Mouse (Mus musculus) neutrophil, adult 5-6 weeks (primary cell): ENCODE measurements around the gene Trex2. TPM values are rescaled to one million over a fixed set of nuclear protein-coding genes. Genes with fewer than 3 reads are reported as not detected.

ENCODE experiments used
- ATAC-seq: fragments of 151-379, 151-347 bp; 2 replicates; pipeline ENCODE4 v1.8.0; 2017; ENCODE audit warnings: mild to moderate bottlenecking, moderate TSS enrichment; ENCODE audit not compliant: insufficient number of reproducible peaks, poor library complexity, low FRiP score, severe bottlenecking; ENCODE audit errors: extremely low read depth
- total RNA-seq: library from RNA; stranded (forward); fragments of 200-1000 nt; gene quantifications from 2 replicates; pipeline ENCODE4 v1.2.3, GENCODE M21; 2017

Trex2 gene
- not detected in 2 replicates for total RNA-seq

DNA sequence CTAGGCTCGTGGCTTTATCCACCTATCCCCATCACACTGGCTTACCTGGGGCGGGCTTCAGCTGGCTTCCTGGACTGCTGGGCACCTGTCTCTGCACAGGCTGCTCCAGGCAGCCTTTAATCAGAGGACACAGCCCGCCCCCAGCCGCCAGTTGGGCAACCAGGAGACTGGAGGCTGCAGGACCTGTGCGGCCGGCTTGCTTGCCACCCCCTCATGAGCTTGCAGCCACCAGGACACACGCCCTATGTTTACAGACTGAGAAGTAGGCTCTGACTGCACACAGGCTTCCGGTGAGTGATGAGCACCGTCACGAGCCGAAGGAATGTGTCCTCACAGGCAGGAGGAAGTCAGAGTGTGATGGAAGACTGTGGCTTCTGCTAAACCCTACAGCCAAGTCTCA lies at the start of gene Trex2:
Gene Trex2 (minus strand): TSS at position 93 of the 400 bp plus-strand sequence.
- no peak for ATAC-seq

DNA sequence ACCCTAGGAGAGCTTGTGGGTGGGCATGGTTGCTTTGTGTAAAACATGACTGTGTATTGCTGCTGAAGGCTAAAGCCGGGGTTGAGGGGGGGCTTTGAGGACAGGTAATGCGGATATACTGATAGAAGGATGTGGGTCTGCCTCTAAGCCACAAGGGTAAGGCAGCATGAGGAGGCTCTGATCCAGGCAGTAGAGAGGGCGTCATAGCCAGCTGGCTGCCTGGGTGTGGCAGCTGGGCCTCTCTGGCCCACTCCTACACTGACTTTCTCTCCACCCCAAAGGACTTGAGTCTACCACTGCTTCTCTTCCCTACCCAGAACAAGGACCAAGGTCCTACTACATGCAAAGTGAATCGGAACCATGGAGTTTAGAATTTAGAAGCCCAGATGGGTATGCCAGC lies 49.7 kb upstream of the Trex2 start:
- no peak for ATAC-seq

DNA sequence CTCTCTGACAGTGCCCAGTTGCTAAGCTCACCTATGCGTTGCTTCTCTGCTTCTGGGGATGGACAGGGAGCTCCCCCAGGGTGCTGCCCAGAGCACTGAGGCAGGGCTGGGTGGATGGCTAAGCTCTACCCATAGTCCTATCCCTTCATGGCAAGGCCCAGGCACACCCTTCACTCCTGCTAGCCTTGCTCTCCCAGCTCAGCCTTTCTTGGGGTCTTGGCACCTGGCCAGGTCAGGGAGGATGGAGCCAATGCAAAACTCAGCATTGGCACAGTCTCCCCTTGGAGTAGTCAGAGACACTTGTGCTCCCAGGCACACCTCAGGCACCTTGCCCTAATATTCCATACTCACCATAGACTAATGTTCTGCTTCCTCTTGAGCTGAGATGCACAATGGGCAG lies 48.9 kb upstream of the Trex2 start:
- no peak for ATAC-seq

DNA sequence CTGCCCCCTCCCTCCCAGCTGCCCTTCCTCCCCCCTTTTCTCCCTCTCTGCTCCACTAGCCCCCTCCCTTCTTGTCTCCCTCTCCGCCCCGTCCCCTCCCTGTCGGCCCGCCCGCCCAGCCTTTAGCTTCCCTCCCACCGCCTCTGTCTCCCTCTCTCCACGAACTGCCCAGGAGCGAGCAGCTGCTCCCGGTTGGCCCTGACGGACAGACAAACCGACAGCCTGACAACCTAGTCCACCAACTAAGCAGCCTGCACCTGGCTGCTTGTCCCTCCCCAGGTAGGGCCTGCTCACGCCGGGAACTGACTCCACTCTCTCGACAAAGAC lies 48.3 kb upstream of the Trex2 start, which contains the start of gene Bgn:
Gene Bgn (plus strand): TSS at position 119 of the 327 bp plus-strand sequence.
- no peak for ATAC-seq

DNA sequence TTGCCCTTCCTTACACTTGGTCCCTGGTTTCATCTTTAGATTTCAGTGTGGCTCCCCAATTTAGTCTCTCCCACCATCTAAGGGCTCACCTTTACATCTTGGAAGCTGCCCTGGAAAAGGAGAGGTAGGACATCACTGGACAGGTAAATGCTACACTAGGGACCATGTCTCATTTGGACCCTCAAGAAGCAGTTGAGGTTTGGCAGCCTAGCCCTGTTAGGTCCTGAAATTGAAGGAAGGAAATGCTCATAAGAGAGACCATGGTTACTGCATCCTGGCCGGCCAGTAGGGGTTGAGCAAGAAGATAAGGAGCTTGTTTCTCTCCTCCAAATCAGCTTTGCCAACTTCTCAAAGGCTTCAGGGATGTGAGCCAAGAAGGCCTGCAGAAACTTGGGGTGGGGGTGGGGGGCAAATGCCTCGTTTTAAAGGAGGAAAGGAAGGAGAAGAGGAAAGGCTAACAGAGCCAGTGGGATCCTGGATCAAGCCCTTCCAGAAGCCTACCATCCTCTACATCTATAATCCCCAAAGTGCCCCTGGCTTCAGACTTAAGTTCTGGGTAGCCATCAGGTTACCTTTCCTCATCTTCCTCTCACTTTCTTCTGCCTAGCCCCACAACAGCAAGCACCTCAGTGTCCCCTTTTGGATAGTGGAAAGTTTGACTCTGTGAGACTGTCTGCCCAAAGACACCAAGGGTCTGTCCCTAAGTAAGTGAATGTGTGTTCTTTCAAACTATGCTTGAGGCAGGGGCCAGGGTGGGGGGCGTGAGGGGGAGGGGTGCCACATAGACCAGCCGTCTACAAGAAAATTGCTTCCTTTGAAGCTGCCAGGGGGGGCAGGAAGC lies 47.7 kb upstream of the Trex2 start:
- ATAC-seq, result no peak

DNA sequence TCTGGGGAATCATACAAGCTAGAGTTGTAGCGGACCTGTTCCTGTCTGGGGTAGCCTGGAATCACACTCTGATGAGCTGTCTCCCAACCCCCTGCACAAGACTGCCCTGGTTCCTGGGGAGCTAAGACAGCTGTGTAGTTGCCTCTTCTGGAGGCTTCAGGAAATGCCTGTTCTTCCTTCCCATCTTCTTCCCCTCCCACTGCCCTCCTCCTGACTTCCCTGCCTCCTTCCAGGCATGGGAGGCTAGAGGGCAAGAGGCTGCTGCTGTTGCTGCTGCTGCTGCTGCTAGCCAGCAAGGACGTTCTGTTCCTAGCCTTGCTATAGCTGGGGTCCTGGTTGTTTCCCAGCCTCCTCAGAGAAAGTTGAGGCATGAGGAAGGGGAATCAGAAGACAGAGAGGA lies 45.2 kb upstream of the Trex2 start:
- ATAC-seq, result no peak

DNA sequence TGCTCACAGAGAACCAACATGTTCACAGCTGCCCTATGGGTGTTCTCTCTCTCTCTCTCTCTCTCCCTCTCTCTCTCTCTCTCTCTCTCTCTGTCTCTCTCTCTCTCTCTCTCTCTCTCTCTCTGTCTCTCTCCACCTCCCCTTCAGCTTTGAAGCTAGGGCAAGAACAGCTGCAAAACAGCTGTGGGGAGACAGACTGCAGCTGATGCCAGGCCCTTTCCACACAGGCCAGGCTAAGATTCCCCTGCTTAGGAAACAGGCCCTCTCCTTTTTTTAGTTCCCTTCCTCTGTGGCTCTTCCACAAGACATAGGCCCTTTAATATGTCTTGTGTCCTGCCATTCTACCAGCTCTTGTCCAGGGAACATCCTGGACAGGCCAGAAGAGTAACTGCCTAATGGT lies 44.5 kb upstream of the Trex2 start:
- ATAC-seq, result no peak

DNA sequence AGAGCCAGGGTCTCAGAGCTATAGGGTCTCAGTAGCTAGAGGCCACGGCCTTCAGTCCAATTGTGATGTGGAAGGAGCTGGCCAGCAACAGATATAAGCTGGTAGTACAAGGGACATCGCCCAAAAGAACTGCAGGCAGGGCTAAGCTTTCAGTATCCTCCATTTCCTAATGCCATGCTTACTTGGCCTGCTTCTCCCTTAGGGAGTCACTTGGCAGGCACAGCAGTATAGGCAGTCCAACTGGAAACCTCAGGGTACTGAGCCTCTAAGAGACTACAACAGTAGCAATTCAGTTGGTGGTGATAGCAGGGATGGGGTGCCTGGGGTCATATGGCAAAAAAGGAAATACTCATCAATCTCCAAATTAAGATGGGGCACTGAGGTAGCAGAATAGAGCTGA lies 42.4 kb upstream of the Trex2 start:
- ATAC-seq, result no peak

DNA sequence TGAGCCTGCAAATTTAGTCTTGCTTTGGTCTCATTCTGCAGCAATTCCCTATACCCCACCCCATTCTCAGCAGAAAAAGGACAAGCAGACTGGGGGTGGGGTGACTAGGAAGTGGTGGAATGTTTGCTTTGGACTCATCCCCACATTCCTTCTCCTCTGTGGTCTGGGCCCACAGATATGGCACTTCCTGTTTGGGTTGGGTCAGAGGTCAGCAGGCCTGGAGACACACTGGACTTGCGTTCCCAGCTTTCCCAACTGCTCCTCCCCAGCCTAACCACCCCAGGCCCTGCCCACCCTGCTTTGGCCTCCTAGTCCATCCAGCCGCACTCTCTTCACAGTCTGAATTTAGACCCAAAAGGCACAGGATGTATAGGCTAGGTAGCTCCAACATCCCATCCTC lies 41.5 kb upstream of the Trex2 start:
- no peak for ATAC-seq

DNA sequence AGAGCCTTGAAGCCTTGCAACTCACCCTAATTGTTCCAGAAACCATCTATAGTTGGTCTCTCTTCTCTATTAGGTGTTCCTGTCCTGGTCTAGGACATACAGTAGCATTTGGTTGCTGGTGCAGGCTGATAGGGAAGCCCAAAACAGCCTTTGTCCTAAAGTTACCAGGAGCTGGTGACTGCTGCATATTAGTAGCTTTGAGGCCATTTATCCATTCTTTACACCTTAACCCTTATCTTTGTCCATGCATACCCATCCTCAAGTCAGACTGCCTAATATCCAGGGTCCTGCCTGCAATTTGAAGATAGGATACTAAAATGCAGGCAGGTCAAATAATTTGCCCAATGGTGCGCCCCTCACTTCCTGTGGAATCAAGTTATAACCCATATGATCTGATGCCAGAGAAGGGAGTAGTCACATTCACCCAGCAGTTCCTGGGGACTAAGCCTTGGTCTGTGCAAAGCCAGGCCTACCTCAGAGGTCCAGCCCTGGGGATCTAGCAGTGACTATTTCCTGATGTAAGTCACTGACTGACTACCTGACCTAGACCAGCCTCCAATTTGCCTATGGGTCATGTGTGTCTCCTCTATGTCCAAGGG lies 40.6 kb upstream of the Trex2 start:
- no peak for ATAC-seq

DNA sequence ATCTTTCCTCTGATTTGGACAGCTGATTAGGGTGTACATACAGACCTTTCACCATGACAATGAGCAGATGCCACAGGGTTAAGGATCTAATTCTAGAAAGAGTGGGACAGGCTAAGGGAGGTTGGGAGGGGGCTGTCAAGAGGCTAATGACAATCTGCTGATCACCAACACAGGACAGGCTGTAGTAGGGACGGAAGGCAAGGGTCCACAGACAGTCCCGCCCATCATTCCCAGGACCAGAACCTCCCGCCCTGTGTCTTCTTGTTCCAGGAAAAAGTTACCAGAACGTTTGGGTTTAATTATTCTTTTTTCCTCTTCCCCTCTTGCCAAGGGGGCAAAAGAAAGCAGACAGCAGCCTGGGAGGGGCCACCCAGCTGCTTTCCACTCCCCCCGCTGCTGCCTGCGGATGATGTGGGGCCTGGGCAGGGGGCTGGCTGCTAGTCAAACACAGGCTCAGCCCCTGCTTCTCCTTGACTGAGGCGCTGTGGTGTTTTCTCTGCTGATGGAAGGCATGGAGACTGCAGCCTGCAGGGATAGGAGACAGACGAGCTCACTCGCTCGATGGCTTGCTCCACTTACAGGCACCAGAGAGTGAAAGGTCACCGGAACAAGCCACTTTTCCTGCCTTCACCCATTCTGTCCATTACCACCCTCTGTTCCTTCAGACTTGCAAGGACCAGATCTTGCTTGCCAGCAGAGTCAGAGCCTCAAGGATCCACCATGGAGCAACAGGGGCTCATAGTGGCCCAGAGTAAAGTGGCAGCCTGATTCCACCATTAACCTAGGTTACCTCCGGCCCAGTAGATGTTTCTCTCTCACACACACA lies 39.4 kb upstream of the Trex2 start:
- no peak for ATAC-seq

DNA sequence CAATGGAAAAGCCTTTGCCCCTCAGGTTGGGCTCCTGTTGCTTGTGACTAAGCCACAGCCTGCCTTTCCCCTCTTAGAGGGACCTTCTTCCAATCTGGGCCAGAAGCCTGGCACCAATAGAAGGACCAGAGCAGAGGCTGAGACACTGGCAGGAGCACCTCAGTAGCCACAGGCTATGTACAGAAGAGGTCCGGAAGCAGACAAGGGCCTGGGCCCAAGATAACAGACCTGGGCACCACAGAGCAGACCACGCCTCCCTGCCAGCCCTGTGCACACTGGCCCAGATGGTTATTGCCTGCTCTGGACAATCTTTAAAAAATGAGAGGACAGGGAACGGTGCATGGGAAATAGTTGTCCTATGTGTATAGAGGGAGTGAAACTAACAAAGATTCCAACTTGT lies 36.6 kb upstream of the Trex2 start:
- no peak for ATAC-seq

DNA sequence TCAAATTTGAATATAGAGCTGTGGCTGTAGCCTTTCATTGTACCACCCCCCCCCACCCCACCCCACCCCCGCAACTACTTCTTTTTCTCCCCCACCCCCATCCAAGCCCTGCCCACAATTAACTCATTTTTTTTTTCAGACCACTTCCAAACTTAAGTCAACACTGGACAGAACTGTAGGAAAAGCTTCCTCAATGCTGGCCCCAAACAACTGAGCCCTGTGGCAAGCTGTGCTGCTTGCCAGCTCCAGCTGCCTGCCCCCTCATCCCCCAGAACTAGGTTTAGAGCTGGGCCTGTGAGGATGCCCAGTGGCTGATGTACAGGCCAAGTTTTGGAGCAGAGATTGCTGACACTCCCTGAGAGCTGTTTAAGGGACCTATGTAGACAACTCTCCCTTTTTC lies 33.6 kb upstream of the Trex2 start:
- ATAC-seq, result no peak

DNA sequence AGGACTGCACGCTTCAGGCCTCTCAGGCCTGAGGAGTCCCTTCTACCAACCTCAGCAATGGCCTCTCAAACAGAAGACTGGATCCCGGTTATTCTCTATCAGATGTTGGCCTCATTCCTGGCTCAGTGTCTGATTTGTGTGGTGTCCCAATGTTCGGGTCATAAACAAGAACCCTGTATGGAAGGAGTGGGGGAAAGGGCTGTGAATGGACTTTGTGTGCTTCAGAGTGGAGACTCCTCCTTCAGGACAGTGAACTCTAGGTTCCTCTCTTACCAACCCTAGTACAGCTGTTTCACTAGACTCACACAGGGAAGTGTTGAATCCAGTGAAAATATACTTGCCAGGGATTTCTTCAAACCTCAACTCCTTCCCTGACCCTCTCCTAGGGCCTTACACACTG lies 33.2 kb upstream of the Trex2 start:
- ATAC-seq, result no peak

DNA sequence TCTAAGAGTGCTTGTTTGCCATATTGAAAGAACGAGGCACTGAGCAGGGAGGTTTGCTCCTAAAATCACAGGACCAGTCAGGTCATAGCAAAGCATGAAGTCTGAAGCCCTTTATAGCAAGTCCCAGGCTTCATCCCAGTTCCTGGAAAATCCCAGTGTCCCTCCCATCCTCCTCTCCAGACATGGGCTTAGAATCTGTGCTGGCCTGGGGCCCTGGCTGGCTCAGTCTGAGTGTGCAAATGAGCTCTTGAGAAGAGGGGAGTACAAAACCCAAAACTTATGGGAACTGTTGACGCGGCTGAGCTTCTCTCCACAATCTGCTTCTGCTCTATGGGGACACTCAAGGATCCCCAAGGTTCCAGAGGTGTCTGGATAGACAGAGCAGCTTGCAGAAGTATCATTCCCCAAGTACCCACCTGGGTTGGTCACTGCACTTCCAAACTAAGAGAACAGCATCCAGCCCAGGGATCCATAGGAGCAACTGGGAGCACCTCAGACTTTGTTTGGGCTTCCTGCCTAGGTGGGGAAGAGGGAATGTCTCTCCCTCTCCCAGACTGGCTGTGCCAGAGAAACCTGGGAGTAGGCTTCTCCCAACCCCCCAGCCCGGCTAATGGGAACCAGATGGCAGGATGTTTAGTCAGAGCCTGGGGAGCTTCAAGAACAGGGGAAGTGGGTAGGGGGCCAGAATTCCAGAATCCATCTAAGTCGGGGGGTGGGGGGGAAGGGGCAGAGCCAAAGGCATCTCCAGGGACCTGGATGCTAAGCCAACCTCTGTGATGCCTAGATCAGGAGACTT lies 32.5 kb upstream of the Trex2 start:
- ATAC-seq, result no peak

DNA sequence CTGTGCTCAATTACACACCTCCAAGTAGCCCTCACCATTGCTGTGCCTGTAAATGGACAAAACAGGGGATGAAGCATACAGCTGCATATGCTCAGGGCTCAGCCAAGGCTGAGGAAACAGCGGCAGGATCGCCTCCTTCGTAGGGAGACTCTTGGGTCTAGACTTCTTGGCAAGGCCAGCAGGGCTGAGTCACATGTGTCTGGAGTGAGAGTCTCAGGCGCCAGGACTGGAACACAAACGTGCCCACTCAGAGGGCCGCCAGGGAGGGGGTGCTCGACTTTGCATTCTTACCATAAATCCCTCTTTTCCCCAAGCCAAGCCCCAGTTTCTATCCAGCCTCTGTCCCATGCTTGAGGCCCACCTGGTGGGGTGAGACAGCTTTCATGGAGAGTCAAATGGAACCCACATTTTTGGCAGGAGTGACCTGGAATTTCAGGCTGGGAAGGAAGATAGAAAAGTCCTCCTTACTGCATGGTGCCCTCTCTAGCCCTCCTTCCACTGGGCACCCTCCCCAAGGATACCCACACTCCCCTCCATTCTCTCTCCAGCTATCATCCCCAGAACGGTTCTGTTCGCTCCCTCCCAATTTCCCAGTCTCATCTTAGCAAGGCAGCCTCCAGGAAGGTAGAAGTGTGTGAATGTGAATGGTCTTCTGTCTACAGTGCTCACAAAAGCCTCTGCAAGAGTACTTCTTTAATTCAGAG lies 30.5 kb upstream of the Trex2 start:
- no peak for ATAC-seq

DNA sequence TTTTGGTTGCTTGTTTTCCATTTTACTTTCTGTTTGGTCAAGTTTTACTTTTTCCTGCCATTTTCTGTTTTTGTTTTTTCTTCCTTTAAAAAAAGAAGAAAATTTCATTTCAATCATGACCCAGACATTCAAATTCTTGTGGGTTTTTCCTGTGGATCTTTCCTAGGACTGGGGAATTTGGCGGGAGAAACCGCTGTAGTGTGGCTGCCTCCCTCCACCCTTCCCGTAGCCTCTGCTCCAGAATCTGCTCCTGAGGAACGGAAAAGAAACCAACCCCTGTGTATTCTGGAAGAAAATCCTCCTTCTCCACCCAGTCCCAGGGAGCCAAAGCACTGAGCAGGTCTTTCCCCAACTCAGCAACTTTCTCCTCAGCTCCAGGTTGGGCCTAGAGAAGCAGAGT lies 25.6 kb upstream of the Trex2 start:
- ATAC-seq, result no peak

DNA sequence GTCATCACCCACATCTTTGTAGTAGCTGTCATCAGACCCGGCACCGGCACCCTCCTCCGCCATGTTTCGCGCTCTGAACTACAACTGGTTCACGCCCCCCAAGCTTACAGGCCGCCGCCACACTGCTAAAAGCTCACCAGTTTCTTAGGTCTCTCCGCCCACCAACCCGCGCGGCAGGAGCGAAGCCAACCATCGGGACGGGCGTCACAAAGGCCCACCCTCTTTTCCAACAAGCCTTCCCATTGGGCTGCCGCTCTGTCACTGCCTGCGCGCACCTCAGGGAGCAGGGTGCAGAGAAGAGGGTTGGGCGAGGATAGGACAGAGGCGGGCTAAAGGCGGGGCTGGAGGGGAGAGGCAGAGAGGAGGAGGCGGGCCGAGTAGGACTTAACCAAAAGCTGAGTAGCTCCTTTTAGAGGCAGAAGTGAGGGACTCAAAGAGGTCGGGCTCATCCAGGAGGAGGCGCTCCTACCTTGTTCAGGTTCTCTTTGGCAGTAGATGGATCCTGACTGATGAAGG lies 23.8 kb upstream of the Trex2 start, which contains the start of gene Haus7:
Gene Haus7 (minus strand): TSS at position 168 of the 516 bp plus-strand sequence.
- peak; percentile 99 for ATAC-seq
